In genomic region chr10:76030496-76030895, GRCm38 (mm10) we compare ENCODE assay signal across 18 mouse cellular contexts. TPM values are rescaled to one million over a fixed set of nuclear protein-coding genes. Genes with fewer than 3 reads are reported as not detected.
DNase-seq lines count a peak whose midpoint lies in the region; TF ChIP-seq lines count a peak whose summit lies in the region.
"Had no signal": no experiment of that assay in that cellular context is flagged by ENCODE, and none has a peak within 500 bp of the region (broad histone marks: within the 10 kb centered on the region; RNA-seq: fewer than 3 reads in every experiment).

No protein-coding gene starts in this region.

- H3K27me3 ChIP-seq in CH12.LX (replicated peaks) (no peaks in the 10 kb centered on the region), MEL (ENCODE audit: control insufficient read depth in 1 of 2, insufficient read depth in 2 of 2, low read length in 2 of 2) (no peaks in the 10 kb centered on the region)
- H3K27me3 ChIP-seq: forebrain, embryonic 12.5 days; liver, embryonic 15.5 days had no signal

- H3K4me2 ChIP-seq in CH12.LX (ENCODE audit: insufficient read depth, low read depth, poor library complexity, severe bottlenecking) = no peak overlapping the region
- H3K4me2 ChIP-seq: forebrain, embryonic 12.5 days; hindbrain, embryonic 14.5 days; liver, embryonic 15.5 days had no signal

- peaks cover under 1% of the 10 kb centered on the region for H3K9me3 ChIP-seq in CH12.LX (replicated peaks; ENCODE audit: low read length)
- no peaks in the 10 kb centered on the region for H3K9me3 ChIP-seq in MEL (replicated peaks; ENCODE audit: insufficient read depth, low read length)
- H3K9me3 ChIP-seq: forebrain, embryonic 12.5 days; liver, embryonic 15.5 days had no signal

- dilution Hi-C loops in CH12.LX (cut with MboI; ENCODE audit: extremely low pct_ligation_motif_present, extremely low pct_unique_long_range_greater_than_20kb, low sequenced_read_pairs) = no loop called here

- peak; percentile 16 for DNase-seq in retina, postnatal 1 day
- DNase-seq in retina, embryonic 14.5 days (ENCODE audit: low spot score) = no peak
- DNase-seq in CH12.LX (ENCODE audit: extremely low read depth) (no peak), MEL (ENCODE audit: low read depth, low spot score) (peak; percentile 26)
- peak; percentile 40 for DNase-seq in thymus, postnatal 4 days
- DNase-seq in urinary bladder, postnatal 25 days (ENCODE audit: low spot score) = no peak
- DNase-seq in heart, adult 18-20 months = no peak
- DNase-seq: adrenal gland, postnatal 25 days; cerebellum, postnatal 25 days; gastrocnemius, postnatal 14 days; heart, postnatal 10 days; kidney, adult 11 months; kidney, postnatal 14 days; lung, postnatal 14 days had no signal

- no peak overlapping the region for H3K27ac ChIP-seq in CH12.LX (ENCODE audit: insufficient read depth, low read depth)
- H3K27ac ChIP-seq in MEL (ENCODE audit: control insufficient read depth, low read depth, low read length) = no peak overlapping the region
- H3K27ac ChIP-seq: forebrain, embryonic 12.5 days; hindbrain, embryonic 14.5 days; left cerebral cortex, adult 2 months; liver, embryonic 15.5 days had no signal

- in situ Hi-C loops in CH12.LX (cut with MboI; ENCODE audit: low pct_ligation_motif_present, low pct_unique_long_range_greater_than_20kb, low sequenced_read_pairs) = no loop called here

- TF ChIP-seq POLR2A in CH12.LX (IDR thresholded peaks at IDR 0.05; ENCODE audit: low read depth, low read length) (no peak), MEL (IDR thresholded peaks at IDR 0.05; ENCODE audit: control insufficient read depth in 1 of 2, insufficient read depth in 1 of 2, low read depth in 1 of 2, low read length in 2 of 2, poor library complexity in 1 of 2) (no peak)

- H3K79me2 ChIP-seq in CH12.LX (replicated peaks; ENCODE audit: control insufficient read depth, extremely low read depth, insufficient read depth, poor library complexity, severe bottlenecking) (peaks cover 30% of the 10 kb centered on the region), MEL (ENCODE audit: control insufficient read depth, insufficient read depth, low read length, poor library complexity) (peaks cover 25% of the 10 kb centered on the region)

- H3K4me3 ChIP-seq in CH12.LX (replicated peaks in 1 of 3; ENCODE audit: low read depth in 2 of 3, low read length in 2 of 3, poor library complexity in 1 of 3) = no peak overlapping the region
- H3K4me3 ChIP-seq in MEL (ENCODE audit: control insufficient read depth in 1 of 2, insufficient read depth in 1 of 2, low read depth in 2 of 2, low read length in 2 of 2) = no peak overlapping the region
- H3K4me3 ChIP-seq: forebrain, embryonic 12.5 days; left cerebral cortex, adult 2 months; liver, embryonic 15.5 days had no signal

- no peak for TF ChIP-seq CTCF in CH12.LX (conservative IDR thresholded peaks at IDR 0.05 in 1 of 2, IDR thresholded peaks at IDR 0.05 in 1 of 2; ENCODE audit: low read depth in 2 of 2, low read length in 2 of 2)
- TF ChIP-seq CTCF in MEL (IDR thresholded peaks at IDR 0.05 in 2 of 3, conservative IDR thresholded peaks at IDR 0.05 in 1 of 3; ENCODE audit: control insufficient read depth in 1 of 3, insufficient read depth in 1 of 3, low read depth in 2 of 3, low read length in 3 of 3, poor library complexity in 1 of 3, severe bottlenecking in 1 of 3) = no peak

- no peak for TF ChIP-seq RAD21 in CH12.LX (IDR thresholded peaks at IDR 0.05; ENCODE audit: low read depth, low read length)
- no peak for TF ChIP-seq RAD21 in MEL (IDR thresholded peaks at IDR 0.05; ENCODE audit: low read depth, low read length)

- TF ChIP-seq EP300 in CH12.LX (IDR thresholded peaks at IDR 0.05; ENCODE audit: low read length) (no peak), MEL (IDR thresholded peaks at IDR 0.05; ENCODE audit: low read depth in 1 of 2, low read length in 2 of 2) (no peak)

- H3K4me1 ChIP-seq in CH12.LX (ENCODE audit: control insufficient read depth in 1 of 2, insufficient read depth in 2 of 2) (peaks cover 13 to 44% of the 10 kb centered on the region in 2 experiments), MEL (ENCODE audit: control insufficient read depth in 1 of 2, insufficient read depth in 2 of 2, low read length in 2 of 2) (peaks cover 2 to 10% of the 10 kb centered on the region in 2 experiments)

- H3K36me3 ChIP-seq in CH12.LX (replicated peaks in 1 of 2; ENCODE audit: control insufficient read depth in 1 of 2, insufficient read depth in 1 of 2, low read length in 1 of 2) (peaks cover 0 to 10% of the 10 kb centered on the region in 2 experiments), MEL (ENCODE audit: control insufficient read depth in 1 of 2, insufficient read depth in 2 of 2, low read length in 2 of 2) (peaks cover 0 to 17% of the 10 kb centered on the region in 2 experiments; a peak in 2 of 4 replicates)

- H3K9ac ChIP-seq in CH12.LX (ENCODE audit: insufficient read depth, low read depth) = no peak overlapping the region
- H3K9ac ChIP-seq in MEL (ENCODE audit: control insufficient read depth, low read depth, low read length, poor library complexity, severe bottlenecking) = no peak overlapping the region
- H3K9ac ChIP-seq: forebrain, embryonic 12.5 days; hindbrain, embryonic 14.5 days; liver, embryonic 15.5 days had no signal

TF ChIP-seq in CH12.LX, 34 proteins besides CTCF, POLR2A, EP300 and RAD21:
- TF ChIP-seq ZMIZ1 (IDR thresholded peaks at IDR 0.05; ENCODE audit: low read depth, low read length) (no peak), ZNF384 (IDR thresholded peaks at IDR 0.05; ENCODE audit: low read depth, low read length) (0 out of 2 replicates have a peak, but pooled peaks have one; percentile 32), MAZ (IDR thresholded peaks at IDR 0.05; ENCODE audit: low read depth, low read length) (no peak), MXI1 (IDR thresholded peaks at IDR 0.05; ENCODE audit: low read depth, low read length) (no peak)
TF ChIP-seq in CH12.LX: peak in this region for 1.

TF ChIP-seq in MEL, 35 proteins besides CTCF, POLR2A, EP300 and RAD21:
- TF ChIP-seq ZNF384 (IDR thresholded peaks at IDR 0.05; ENCODE audit: low read depth, low read length) = peak; percentile 46; the same call in 1 of the 2 replicates
- no peak for TF ChIP-seq CHD1 (IDR thresholded peaks at IDR 0.05; ENCODE audit: low read depth, low read length)

RNA-seq across cellular contexts. Expression of gene Zfp280b, which starts 2.0 kb away (rescaled TPM):
- total RNA-seq in CH12.LX (2012; rRNA removed) (24.4 and 26.6 TPM in 2 replicates), CH12.LX (2014; rRNA removed) (15.2 and 19.0 TPM in 2 replicates), MEL (2012; rRNA removed) (7.9 and 9.0 TPM in 2 replicates)
- polyA plus RNA-seq in CH12.LX (2012; ENCODE audit: insufficient read length, low read depth) (30.4 and 36.6 TPM in 2 replicates), MEL (2012; ENCODE audit: insufficient read depth in 1 of 2, insufficient read length in 2 of 2, low read depth in 1 of 2, low replicate concordance in 2 of 2, missing spikeins in 1 of 2) (10 to 100 TPM in 1 of 2 experiments, not detected in 1; 18.6 TPM)
- total RNA-seq in heart, adult 18-20 months (2021) = 1 to 10 TPM; 5.9 to 6.0 TPM

Comparison
In these comparisons a context has a peak if more than half of its experiments do, and no peak if none do; other contexts are left out.
1. DNase-seq: peak in retina, postnatal 1 day (single experiment), MEL (single experiment) and thymus, postnatal 4 days (single experiment); none in retina, embryonic 14.5 days (single experiment), CH12.LX (single experiment), urinary bladder, postnatal 25 days (single experiment) and heart, adult 18-20 months (0 of 2).